Mouse (Mus musculus) CH12.LX (cell line): Measurements from ENCODE around the gene Akr1c21. TPM values are rescaled to one million over a fixed set of nuclear protein-coding genes. Genes with fewer than 3 reads are reported as not detected.

Source experiments
- DNase-seq: peaks from one replicate; pipeline ENCODE4 v3.0.0-alpha.2; 2013; ENCODE audit errors: extremely low read depth
- H3K27ac ChIP-seq: 2 replicates; pipeline ENCODE4 v1.5.1; 2012; ENCODE audit warnings: low read depth, mild to moderate bottlenecking, control low read depth, moderate library complexity; ENCODE audit not compliant: insufficient read depth
- H3K27me3 ChIP-seq: replicated peaks from 2 replicates; pipeline ENCODE3; 2012; ENCODE audit warnings: inconsistent platforms
- H3K36me3 ChIP-seq, 2 experiments: replicated peaks in 1 of 2; 2 replicates each; pipeline versions ENCODE3 to v1.6.1; 2012; ENCODE audit warnings: inconsistent platforms in 1 of 2, low read length in 1 of 2, mild to moderate bottlenecking in 1 of 2, mixed read lengths in 1 of 2, moderate library complexity in 1 of 2; ENCODE audit not compliant: control insufficient read depth in 1 of 2, insufficient read depth in 1 of 2
- H3K4me1 ChIP-seq, 2 experiments: 2 replicates each; pipeline ENCODE4 v1.6.1; 2012; ENCODE audit warnings: inconsistent platforms in 1 of 2, moderate library complexity in 1 of 2; ENCODE audit not compliant: insufficient read depth in 2 of 2, control insufficient read depth in 1 of 2
- H3K4me2 ChIP-seq: 2 replicates; pipeline ENCODE4 v1.6.1; 2012; ENCODE audit warnings: low read depth, mild to moderate bottlenecking, control low read depth; ENCODE audit not compliant: poor library complexity, insufficient read depth, severe bottlenecking
- H3K4me3 ChIP-seq, 3 experiments: fragments of 150-350 bp in 1 of 3; sonication (generic) in 1 of 3; replicated peaks in 1 of 3; 2 replicates each; pipeline versions ENCODE3 to v1.5.1; 2011 to 2012; ENCODE audit warnings: low read depth in 2 of 3, low read length in 2 of 3, mild to moderate bottlenecking in 2 of 3, moderate library complexity in 2 of 3, control low read depth in 1 of 3, improper control_type of control experiment in 1 of 3, inconsistent platforms in 1 of 3, mixed read lengths in 1 of 3; ENCODE audit not compliant: poor library complexity in 1 of 3
- H3K79me2 ChIP-seq: replicated peaks from 2 replicates; pipeline ENCODE4 v1.6.1; 2012; ENCODE audit warnings: mild to moderate bottlenecking, moderate library complexity; ENCODE audit not compliant: control insufficient read depth, poor library complexity, insufficient read depth, severe bottlenecking; ENCODE audit errors: extremely low read depth
- H3K9ac ChIP-seq: 2 replicates; pipeline ENCODE4 v1.6.1; 2012; ENCODE audit warnings: low read depth, mild to moderate bottlenecking, control low read depth, moderate library complexity; ENCODE audit not compliant: insufficient read depth
- H3K9me3 ChIP-seq: replicated peaks from 2 replicates; pipeline ENCODE3; 2012; ENCODE audit warnings: low read length, inconsistent platforms, mixed read lengths
- BHLHE40 ChIP-seq: IDR thresholded peaks from 2 replicates; pipeline ENCODE4 v1.6.1; 2011; ENCODE audit warnings: mild to moderate bottlenecking, low read depth, low read length, improper control_type of control experiment
- CHD1 ChIP-seq: IDR thresholded peaks from 2 replicates; pipeline ENCODE4 v1.6.1; 2012; ENCODE audit warnings: low read depth, low read length, improper control_type of control experiment, inconsistent platforms
- CHD2 ChIP-seq: IDR thresholded peaks from 2 replicates; pipeline ENCODE4 v1.6.1; 2011; ENCODE audit warnings: low read length, improper control_type of control experiment
- CTCF ChIP-seq, 2 experiments: IDR thresholded peaks in 1 of 2; conservative IDR thresholded peaks in 1 of 2; 2 replicates each; pipeline ENCODE4 v1.5.1; 2011 to 2012; ENCODE audit warnings: low read depth in 2 of 2, low read length in 2 of 2, improper control_type of control experiment in 1 of 2, inconsistent platforms in 1 of 2, mild to moderate bottlenecking in 1 of 2, moderate library complexity in 1 of 2
- E2F4 ChIP-seq: IDR thresholded peaks from 2 replicates; pipeline ENCODE4 v1.6.1; 2011; ENCODE audit warnings: low read depth, low read length, improper control_type of control experiment; ENCODE audit not compliant: insufficient replicate concordance
- ELF1 ChIP-seq: IDR thresholded peaks from 2 replicates; pipeline ENCODE4 v1.6.1; 2014; ENCODE audit warnings: low read depth, mild to moderate bottlenecking, inconsistent platforms, low read length, improper control_type of control experiment
- EP300 ChIP-seq: IDR thresholded peaks from 2 replicates; pipeline ENCODE4 v1.6.1; 2011; ENCODE audit warnings: low read length, improper control_type of control experiment
- ETS1 ChIP-seq: conservative IDR thresholded peaks from 2 replicates; pipeline ENCODE4 v1.6.1; 2012; ENCODE audit warnings: low read depth, mild to moderate bottlenecking, inconsistent platforms, low read length, improper control_type of control experiment, moderate library complexity
- GABPA ChIP-seq: IDR thresholded peaks from 2 replicates; pipeline ENCODE4 v1.6.1; 2012; ENCODE audit warnings: low read depth, low read length, improper control_type of control experiment, inconsistent platforms; ENCODE audit not compliant: insufficient replicate concordance
- HCFC1 ChIP-seq: IDR thresholded peaks from 2 replicates; pipeline ENCODE4 v1.6.1; 2012; ENCODE audit warnings: low read depth, mild to moderate bottlenecking, inconsistent platforms, low read length, improper control_type of control experiment
- IRF4 ChIP-seq: IDR thresholded peaks from 2 replicates; pipeline ENCODE4 v1.6.1; 2014; ENCODE audit warnings: low read depth, mild to moderate bottlenecking, inconsistent platforms, low read length, improper control_type of control experiment
- JUN ChIP-seq: IDR thresholded peaks from 2 replicates; pipeline ENCODE4 v1.6.1; 2011; ENCODE audit warnings: low read depth, mild to moderate bottlenecking, low read length, improper control_type of control experiment, moderate library complexity; ENCODE audit not compliant: insufficient read depth
- JUND ChIP-seq: conservative IDR thresholded peaks from 2 replicates; pipeline ENCODE4 v1.6.1; 2011; ENCODE audit warnings: low read depth, low read length, improper control_type of control experiment
- KAT2A ChIP-seq: IDR thresholded peaks from 2 replicates; pipeline ENCODE4 v1.6.1; 2012; ENCODE audit warnings: low read length, improper control_type of control experiment, inconsistent platforms; ENCODE audit not compliant: insufficient replicate concordance
- MAFK ChIP-seq: IDR thresholded peaks from 2 replicates; pipeline ENCODE4 v1.6.1; 2011; ENCODE audit warnings: low read length, improper control_type of control experiment; ENCODE audit not compliant: insufficient replicate concordance
- MAX ChIP-seq: IDR thresholded peaks from 2 replicates; pipeline ENCODE4 v1.6.1; 2011; ENCODE audit warnings: low read length, improper control_type of control experiment
- MAZ ChIP-seq: IDR thresholded peaks from 2 replicates; pipeline ENCODE4 v1.6.1; 2012; ENCODE audit warnings: low read depth, mild to moderate bottlenecking, inconsistent platforms, low read length, improper control_type of control experiment, moderate library complexity
- MEF2A ChIP-seq: IDR thresholded peaks from 2 replicates; pipeline ENCODE4 v1.6.1; 2014; ENCODE audit warnings: low read depth, mild to moderate bottlenecking, inconsistent platforms, low read length, improper control_type of control experiment, borderline replicate concordance
- MXI1 ChIP-seq: IDR thresholded peaks from 2 replicates; pipeline ENCODE4 v1.6.1; 2011; ENCODE audit warnings: mild to moderate bottlenecking, low read depth, low read length, improper control_type of control experiment
- MYC ChIP-seq: IDR thresholded peaks from 2 replicates; pipeline ENCODE4 v1.6.1; 2011; ENCODE audit warnings: low read depth, mild to moderate bottlenecking, improper control_type of control experiment, low read length
- NELFE ChIP-seq: IDR thresholded peaks from 2 replicates; pipeline ENCODE4 v1.6.1; 2011; ENCODE audit warnings: low read depth, low read length, improper control_type of control experiment
- NRF1 ChIP-seq: IDR thresholded peaks from 2 replicates; pipeline ENCODE4 v1.6.1; 2014; ENCODE audit warnings: low read depth, mild to moderate bottlenecking, inconsistent platforms, low read length, improper control_type of control experiment, moderate library complexity
- PAX5 ChIP-seq: IDR thresholded peaks from 2 replicates; pipeline ENCODE4 v1.6.1; 2012; ENCODE audit warnings: low read length, inconsistent platforms, mixed read lengths
- POLR2A ChIP-seq: IDR thresholded peaks from 2 replicates; pipeline ENCODE4 v1.6.1; 2011; ENCODE audit warnings: low read depth, mild to moderate bottlenecking, improper control_type of control experiment, low read length
- POLR2AphosphoS2 ChIP-seq: IDR thresholded peaks from 2 replicates; pipeline ENCODE4 v1.6.1; 2011; ENCODE audit warnings: low read depth, low read length, improper control_type of control experiment
- RAD21 ChIP-seq: IDR thresholded peaks from 2 replicates; pipeline ENCODE4 v1.6.1; 2011; ENCODE audit warnings: low read depth, mild to moderate bottlenecking, low read length, improper control_type of control experiment, moderate library complexity
- RCOR1 ChIP-seq: conservative IDR thresholded peaks from 2 replicates; pipeline ENCODE4 v1.6.1; 2012; ENCODE audit warnings: low read depth, mild to moderate bottlenecking, inconsistent platforms, low read length, improper control_type of control experiment
- SIN3A ChIP-seq: IDR thresholded peaks from 2 replicates; pipeline ENCODE4 v1.6.1; 2012; ENCODE audit warnings: low read length, improper control_type of control experiment, inconsistent platforms
- SMC3 ChIP-seq: IDR thresholded peaks from 2 replicates; pipeline ENCODE4 v1.6.1; 2011; ENCODE audit warnings: low read depth, low read length, improper control_type of control experiment
- TBP ChIP-seq: conservative IDR thresholded peaks from 2 replicates; pipeline ENCODE4 v1.6.1; 2011; ENCODE audit warnings: low read depth, low read length, improper control_type of control experiment
- TCF12 ChIP-seq: IDR thresholded peaks from 2 replicates; pipeline ENCODE4 v1.6.1; 2014; ENCODE audit warnings: low read depth, mild to moderate bottlenecking, inconsistent platforms, low read length, improper control_type of control experiment
- UBTF ChIP-seq: IDR thresholded peaks from 2 replicates; pipeline ENCODE4 v1.6.1; 2012; ENCODE audit warnings: low read depth, mild to moderate bottlenecking, inconsistent platforms, low read length, improper control_type of control experiment, moderate library complexity
- USF1 ChIP-seq: IDR thresholded peaks from 2 replicates; pipeline ENCODE4 v1.6.1; 2014; ENCODE audit warnings: low read depth, mild to moderate bottlenecking, inconsistent platforms, low read length, improper control_type of control experiment
- USF2 ChIP-seq: conservative IDR thresholded peaks from 2 replicates; pipeline ENCODE4 v1.6.1; 2011; ENCODE audit warnings: low read depth, low read length, improper control_type of control experiment
- ZC3H11A ChIP-seq: IDR thresholded peaks from 2 replicates; pipeline ENCODE4 v1.6.1; 2012; ENCODE audit warnings: low read depth, mild to moderate bottlenecking, inconsistent platforms, low read length, improper control_type of control experiment
- ZKSCAN1 ChIP-seq: IDR thresholded peaks from 2 replicates; pipeline ENCODE4 v1.6.1; 2012; ENCODE audit warnings: low read depth, inconsistent platforms, low read length, improper control_type of control experiment, borderline replicate concordance
- ZMIZ1 ChIP-seq: IDR thresholded peaks from 2 replicates; pipeline ENCODE4 v1.6.1; 2012; ENCODE audit warnings: low read depth, mild to moderate bottlenecking, inconsistent platforms, low read length, improper control_type of control experiment
- ZNF384 ChIP-seq: IDR thresholded peaks from 2 replicates; pipeline ENCODE4 v1.6.1; 2012; ENCODE audit warnings: low read depth, low read length, improper control_type of control experiment, inconsistent platforms
- dilution Hi-C: fragments of 300-500 bp; cut with MboI; formaldehyde crosslinking; loops from 2 replicates; pipeline ENCODE4 v1.14.3; 2020; ENCODE audit warnings: low sequenced_read_pairs; ENCODE audit not compliant: extremely low pct_unique_long_range_greater_than_20kb, extremely low pct_ligation_motif_present
- in situ Hi-C: fragments of 300-500 bp; cut with MboI; formaldehyde crosslinking; loops from 3 replicates; pipeline ENCODE4 v1.14.3; 2019; ENCODE audit warnings: low sequenced_read_pairs, low pct_ligation_motif_present, low pct_unique_long_range_greater_than_20kb, mixed read lengths
- polyA plus RNA-seq: library from polyadenylated mRNA; unstranded; fragments of >175 nt; gene quantifications from 2 replicates; pipeline ENCODE4 v1.2.1, GENCODE M21; 2012; ENCODE audit warnings: low read depth; ENCODE audit not compliant: insufficient read length
- total RNA-seq, 2 experiments: library from RNA; depleted of rRNA; stranded (reverse); fragments of 300-350 nt in 1 of 2; fragments of >200 nt in 1 of 2; gene quantifications; 2 replicates each; pipeline ENCODE4 v1.2.3; 2012 to 2014

Gene Akr1c21
- total and polyA plus RNA-seq, 3 experiments = not detected

- H3K79me2 ChIP-seq = no peaks in the 10 kb centered on the region; the same call in none of the 2 replicates
- no peak within 1 kb of the TSS for H3K27ac ChIP-seq
- H3K9me3 ChIP-seq = no peaks in the 10 kb centered on the region
- no peak for TF ChIP-seq JUN
- TF ChIP-seq EP300 = no peak
- 0 out of 2 replicates have a peak, but pooled peaks have one; percentile 13 for TF ChIP-seq IRF4
- peak; percentile 65 for TF ChIP-seq HCFC1
- TF ChIP-seq ELF1 = peak; percentile 75; the same call in 1 of the 2 replicates
- 0 out of 2 replicates have a peak, but pooled peaks have one; percentile 17 for TF ChIP-seq TCF12
- no peak for TF ChIP-seq BHLHE40
- TF ChIP-seq SMC3 = no peak
- TF ChIP-seq MXI1 = no peak
- no peak for TF ChIP-seq MYC
- TF ChIP-seq MEF2A = no peak
- no peak for TF ChIP-seq ZNF384
- peak; percentile 29; the same call in 1 of the 2 replicates for TF ChIP-seq NRF1
- no peak for TF ChIP-seq UBTF
- TF ChIP-seq POLR2A = peak; percentile 71
- no peak for TF ChIP-seq RAD21
- no peak for TF ChIP-seq PAX5
- TF ChIP-seq USF1 = no peak
- TF ChIP-seq CHD2 = peak; percentile 87
- peak; percentile 53 for TF ChIP-seq ZMIZ1
- TF ChIP-seq USF2 = no peak
- no peak for TF ChIP-seq E2F4
- TF ChIP-seq ZKSCAN1 = no peak
- no peak for TF ChIP-seq MAZ
- no peak for TF ChIP-seq MAX
- peak; percentile 76; the same call in 1 of the 2 replicates for TF ChIP-seq TBP
- no peak for TF ChIP-seq POLR2AphosphoS2
- TF ChIP-seq CHD1 = no peak
- no peak for TF ChIP-seq ETS1
- no peak for TF ChIP-seq JUND
- TF ChIP-seq NELFE = peak; percentile 73
- no peak for TF ChIP-seq ZC3H11A
- TF ChIP-seq KAT2A = no peak
- no peak for TF ChIP-seq CTCF (conservative IDR thresholded peaks at IDR 0.05 in 1 of 2, IDR thresholded peaks at IDR 0.05 in 1 of 2; ENCODE audit: low read depth in 2 of 2, low read length in 2 of 2)
- TF ChIP-seq RCOR1 = no peak
- TF ChIP-seq SIN3A = no peak; the same call in 1 of the 2 replicates
- TF ChIP-seq MAFK = no peak
- TF ChIP-seq GABPA = no peak
- no peaks in the 10 kb centered on the region for H3K27me3 ChIP-seq
- H3K4me3 ChIP-seq = peak within 1 kb of the TSS; percentile 65 to 75 (median 74)
- dilution Hi-C loops = no loop called here
- in situ Hi-C loops = loop anchor here (25.0 kb wide), 1 partner anchor 472 kb away; no protein-coding TSS in a partner anchor
- H3K4me2 ChIP-seq = peak within 1 kb of the TSS; percentile 67; the same call in 1 of the 2 replicates
- H3K36me3 ChIP-seq = peaks cover 3 to 23% of the 10 kb centered on the region in 2 experiments
- peaks cover 0 to 9% of the 10 kb centered on the region in 2 experiments; a peak in 1 of 4 replicates for H3K4me1 ChIP-seq
- H3K9ac ChIP-seq = peak within 1 kb of the TSS; percentile 82
- DNase-seq = peak; percentile 94
Observed at GRCm38 (mm10) chr13:4608961-4609409, 35.1 kb downstream of the Akr1c21 start, which contains the start of gene Akr1e1. Gene Akr1e1, minus strand, starts transcription at chr13:4609174.
